Mouse (Mus musculus) central nervous system, embryonic 14 days (tissue): ENCODE measurements around the gene Mmp2. TPM values are rescaled to one million over a fixed set of nuclear protein-coding genes. Genes with fewer than 3 reads are reported as not detected.

Experiments used
- polyA plus RNA-seq: library from polyadenylated mRNA; depleted of rRNA; stranded (reverse); fragments of >200 nt; gene quantifications from 2 replicates; pipeline ENCODE4 v1.2.3, GENCODE M21; 2012; rRNA removed

Gene Mmp2
- 29.0 and 92.9 TPM in 2 replicates for polyA plus RNA-seq

DNA sequence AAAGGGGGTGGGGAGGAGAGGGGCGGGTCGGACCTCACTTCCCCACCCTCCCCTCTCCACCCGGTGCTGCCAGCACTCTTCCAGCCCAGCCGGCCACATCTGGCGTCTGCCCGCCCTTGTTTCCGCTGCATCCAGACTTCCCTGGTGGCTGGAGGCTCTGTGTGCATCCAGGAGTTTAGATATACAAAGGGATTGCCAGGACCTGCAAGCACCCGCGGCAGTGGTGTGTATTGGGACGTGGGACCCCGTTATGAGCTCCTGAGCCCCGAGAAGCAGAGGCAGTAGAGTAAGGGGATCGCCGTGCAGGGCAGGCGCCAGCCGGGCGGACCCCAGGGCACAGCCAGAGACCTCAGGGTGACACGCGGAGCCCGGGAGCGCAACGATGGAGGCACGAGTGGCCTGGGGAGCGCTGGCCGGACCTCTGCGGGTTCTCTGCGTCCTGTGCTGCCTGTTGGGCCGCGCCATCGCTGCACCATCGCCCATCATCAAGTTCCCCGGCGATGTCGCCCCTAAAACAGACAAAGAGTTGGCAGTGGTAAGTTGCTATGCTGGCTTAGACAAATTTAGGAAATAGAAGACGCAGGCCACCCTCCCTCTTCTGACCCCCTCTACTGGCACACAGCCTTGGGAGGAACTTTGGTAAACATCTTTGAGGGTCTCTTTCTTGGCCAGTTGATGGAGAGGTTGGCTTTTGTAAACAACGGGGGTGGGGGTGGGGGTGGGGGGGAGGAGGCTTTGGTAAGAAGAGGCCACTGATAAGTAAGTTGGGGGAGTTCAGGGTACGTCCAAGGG lies at the start of gene Mmp2:
Mmp2 (plus strand) TSS at position 49 of the 792 bp plus-strand sequence.

DNA sequence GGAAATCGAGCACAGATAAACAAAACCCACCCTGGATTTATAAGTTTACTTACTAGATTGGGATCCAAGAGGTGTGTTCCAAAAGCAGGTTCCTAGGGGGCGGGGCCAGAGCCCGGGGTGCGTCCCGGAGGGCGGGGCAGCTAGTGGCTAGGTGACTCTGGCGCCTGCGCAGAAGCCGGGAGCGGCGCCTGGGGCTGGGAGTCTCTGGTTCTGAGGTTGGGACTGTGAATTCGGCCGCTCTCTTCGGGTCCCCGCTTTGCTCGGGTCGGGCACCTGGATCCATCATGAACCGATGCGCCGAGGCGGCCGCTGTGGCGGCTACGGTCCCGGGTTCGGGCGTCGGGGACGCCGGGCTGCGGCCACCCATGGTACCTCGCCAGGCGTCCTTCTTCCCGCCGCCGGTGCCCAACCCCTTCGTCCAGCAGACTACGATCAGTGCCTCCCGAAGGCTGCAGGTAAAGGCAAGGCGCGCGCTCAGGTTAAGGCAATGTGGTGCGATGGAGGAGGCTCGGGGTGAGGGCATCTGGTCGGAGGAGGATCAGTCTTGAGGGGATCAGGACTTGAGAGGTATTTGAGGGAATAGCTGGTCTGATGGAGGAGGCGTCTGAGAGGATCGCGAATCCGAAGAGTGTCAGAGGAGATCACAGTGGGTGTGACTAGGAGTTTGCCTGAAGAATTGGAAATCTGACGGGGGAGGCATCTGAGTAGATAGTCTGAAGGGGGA lies 28.2 kb downstream of the Mmp2 start, which contains the start of gene Lpcat2:
Lpcat2 (plus strand) TSS at position 169 of the 724 bp plus-strand sequence.

DNA sequence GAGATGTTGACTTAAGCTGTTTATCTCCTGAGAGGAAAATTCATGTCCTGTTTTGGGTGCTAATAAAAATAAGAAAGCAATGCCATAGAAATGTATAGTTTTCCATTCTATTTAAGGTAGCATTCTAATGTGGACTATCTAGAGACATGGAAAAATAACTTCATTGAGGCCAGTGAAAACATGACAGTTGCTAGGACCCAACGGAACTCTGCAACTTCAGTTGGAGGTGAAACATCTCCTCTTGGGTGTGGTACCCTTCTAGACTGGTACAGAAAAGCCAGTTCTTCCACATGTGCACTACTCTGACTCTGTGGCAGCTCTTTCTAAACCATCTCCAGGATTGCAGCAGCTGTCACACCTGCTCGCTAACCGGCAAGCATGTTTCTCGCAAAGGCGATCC lies 74.0 kb downstream of the Mmp2 start, which contains the start of gene Capns2:
Capns2 (plus strand) TSS at position 301 of the 400 bp plus-strand sequence.

Other genes with a start within 250 kb of the Mmp2 start
- gene Irx6, start 153.0 kb upstream of the Mmp2 start, polyA plus RNA-seq = 2.4 and 2.7 TPM in 2 replicates
- 7.4 and 9.7 TPM in 2 replicates for gene Lpcat2, start 28.0 kb downstream of the Mmp2 start, polyA plus RNA-seq
- gene Capns2, start 74.1 kb downstream of the Mmp2 start, polyA plus RNA-seq = 1.3 and 3.1 TPM in 2 replicates
- gene Slc6a2, start 132.8 kb downstream of the Mmp2 start, polyA plus RNA-seq = 0.68 and 1.9 TPM in 2 replicates
- gene Ces1a, start 220.9 kb downstream of the Mmp2 start, polyA plus RNA-seq = not detected in 2 replicates